Mouse (Mus musculus): ENCODE data around the gene Rnf113a2. TPM values are rescaled to one million over a fixed set of nuclear protein-coding genes. Genes with fewer than 3 reads are reported as not detected.

Gene Rnf113a2
- polyA plus RNA-seq, 1 experiment from 2014 or later = 21.0 TPM

- Histone ChIP-seq H3K9ac (no peak overlapping the region), H3K27ac (replicated peaks) (no peak overlapping the region), H3K27me3 (no peaks in the 10 kb centered on the region), H3K9me3 (no peaks in the 10 kb centered on the region), H3K4me1 (replicated peaks) (no peaks in the 10 kb centered on the region), H3K4me2 (no peak overlapping the region), H3K36me3 (no peaks in the 10 kb centered on the region), H3K4me3 (no peak overlapping the region)
- no peak for ATAC-seq (ENCODE audit: low FRiP score, low read depth)
- 90% methylated on average over 14 of the region's 14 CpGs for WGBS
Observed at GRCm38 (mm10) chr12:84396947-84397679, 19.9 kb upstream of the Rnf113a2 start.

GRCm38 (mm10) chr12:84397685-84398084 lies 19.3 kb upstream of the Rnf113a2 start:
- Histone ChIP-seq H3K9ac (no peak overlapping the region), H3K36me3 (no peaks in the 10 kb centered on the region), H3K4me2 (no peak overlapping the region), H3K4me3 (no peak overlapping the region), H3K27ac (replicated peaks) (no peak overlapping the region), H3K27me3 (no peaks in the 10 kb centered on the region), H3K9me3 (no peaks in the 10 kb centered on the region), H3K4me1 (replicated peaks) (no peaks in the 10 kb centered on the region)
- ATAC-seq (ENCODE audit: low FRiP score, low read depth) = no peak

- Histone ChIP-seq H3K9ac (no peak overlapping the region), H3K4me1 (replicated peaks) (no peaks in the 10 kb centered on the region), H3K4me2 (no peak overlapping the region), H3K9me3 (no peaks in the 10 kb centered on the region), H3K36me3 (no peaks in the 10 kb centered on the region), H3K4me3 (no peak overlapping the region), H3K27ac (replicated peaks) (no peak overlapping the region), H3K27me3 (no peaks in the 10 kb centered on the region)
- no peak for ATAC-seq (ENCODE audit: low FRiP score, low read depth)
- WGBS = 88% methylated on average over 5 of the region's 5 CpGs
Observed at GRCm38 (mm10) chr12:84398629-84399028, 18.4 kb upstream of the Rnf113a2 start.

GRCm38 (mm10) chr12:84399135-84399534 lies 17.9 kb upstream of the Rnf113a2 start:
- Histone ChIP-seq H3K9ac (no peak overlapping the region), H3K27me3 (no peaks in the 10 kb centered on the region), H3K36me3 (no peaks in the 10 kb centered on the region), H3K4me3 (no peak overlapping the region), H3K27ac (replicated peaks) (no peak overlapping the region), H3K9me3 (no peaks in the 10 kb centered on the region), H3K4me2 (no peak overlapping the region), H3K4me1 (replicated peaks) (no peaks in the 10 kb centered on the region)
- 83% methylated on average over 9 of the region's 9 CpGs for WGBS
- no peak for ATAC-seq (ENCODE audit: low FRiP score, low read depth)

- Histone ChIP-seq H3K9me3 (no peaks in the 10 kb centered on the region), H3K36me3 (no peaks in the 10 kb centered on the region), H3K27ac (replicated peaks) (no peak overlapping the region), H3K4me2 (no peak overlapping the region), H3K4me3 (no peak overlapping the region), H3K9ac (no peak overlapping the region), H3K27me3 (no peaks in the 10 kb centered on the region), H3K4me1 (replicated peaks) (no peaks in the 10 kb centered on the region)
- no peak for ATAC-seq (ENCODE audit: low FRiP score, low read depth)
- 86% methylated on average over 9 of the region's 9 CpGs for WGBS
Observed at GRCm38 (mm10) chr12:84399663-84400062, 17.3 kb upstream of the Rnf113a2 start.

GRCm38 (mm10) chr12:84400068-84400467 lies 16.9 kb upstream of the Rnf113a2 start:
- Histone ChIP-seq H3K27me3 (no peaks in the 10 kb centered on the region), H3K4me2 (no peak overlapping the region), H3K27ac (replicated peaks) (no peak overlapping the region), H3K4me1 (replicated peaks) (no peaks in the 10 kb centered on the region), H3K4me3 (no peak overlapping the region), H3K9me3 (no peaks in the 10 kb centered on the region), H3K9ac (no peak overlapping the region), H3K36me3 (no peaks in the 10 kb centered on the region)
- 80% methylated on average over 3 of the region's 3 CpGs for WGBS
- ATAC-seq (ENCODE audit: low FRiP score, low read depth) = no peak

- Histone ChIP-seq H3K9ac (no peak overlapping the region), H3K27ac (replicated peaks) (no peak overlapping the region), H3K4me2 (no peak overlapping the region), H3K4me3 (no peak overlapping the region), H3K9me3 (no peaks in the 10 kb centered on the region), H3K27me3 (no peaks in the 10 kb centered on the region), H3K36me3 (no peaks in the 10 kb centered on the region), H3K4me1 (replicated peaks) (no peaks in the 10 kb centered on the region)
- WGBS = 61% methylated on average over 3 of the region's 3 CpGs
- ATAC-seq (ENCODE audit: low FRiP score, low read depth) = no peak
Observed at GRCm38 (mm10) chr12:84400653-84401052, 16.3 kb upstream of the Rnf113a2 start.

- Histone ChIP-seq H3K27me3 (no peaks in the 10 kb centered on the region), H3K4me1 (replicated peaks) (peaks cover 4% of the 10 kb centered on the region), H3K36me3 (no peaks in the 10 kb centered on the region), H3K4me2 (no peak overlapping the region), H3K9ac (no peak overlapping the region), H3K27ac (replicated peaks) (no peak overlapping the region), H3K9me3 (no peaks in the 10 kb centered on the region), H3K4me3 (no peak overlapping the region)
- no peak for ATAC-seq (ENCODE audit: low FRiP score, low read depth)
- 85% methylated on average over 9 of the region's 9 CpGs for WGBS
Observed at GRCm38 (mm10) chr12:84402923-84403322, 14.1 kb upstream of the Rnf113a2 start.

- H3K36me3 ChIP-seq = no peaks in the 10 kb centered on the region
Observed at GRCm38 (mm10) chr12:84404541-84404940, 12.5 kb upstream of the Rnf113a2 start.

GRCm38 (mm10) chr12:84407259-84407658 lies 9.7 kb upstream of the Rnf113a2 start:
- Histone ChIP-seq H3K36me3 (no peaks in the 10 kb centered on the region), H3K9ac (no peak overlapping the region), H3K27me3 (no peaks in the 10 kb centered on the region), H3K27ac (replicated peaks) (no peak overlapping the region), H3K4me1 (replicated peaks) (peaks cover 11% of the 10 kb centered on the region), H3K9me3 (no peaks in the 10 kb centered on the region), H3K4me3 (no peak overlapping the region), H3K4me2 (no peak overlapping the region)
- ATAC-seq (ENCODE audit: low FRiP score, low read depth) = no peak
- 62% methylated on average over 4 of the region's 4 CpGs for WGBS

More at GRCm38 (mm10) chr12:84404541-84404940, 12.5 kb upstream of the Rnf113a2 start:
- Histone ChIP-seq H3K4me2 (no peak overlapping the region), H3K27ac (replicated peaks) (no peak overlapping the region), H3K4me1 (replicated peaks) (peaks cover 10% of the 10 kb centered on the region), H3K9me3 (no peaks in the 10 kb centered on the region), H3K4me3 (no peak overlapping the region), H3K27me3 (no peaks in the 10 kb centered on the region), H3K9ac (no peak overlapping the region)
- WGBS = 72% methylated on average over 6 of the region's 6 CpGs
- no peak for ATAC-seq (ENCODE audit: low FRiP score, low read depth)

- Histone ChIP-seq H3K4me3 (peak overlapping the region; percentile 72), H3K4me2 (peak overlapping the region; percentile 83), H3K9me3 (no peaks in the 10 kb centered on the region), H3K9ac (peak overlapping the region; percentile 77), H3K27ac (replicated peaks) (peak overlapping the region; percentile 92), H3K36me3 (no peaks in the 10 kb centered on the region), H3K27me3 (no peaks in the 10 kb centered on the region), H3K4me1 (replicated peaks) (peaks cover 11% of the 10 kb centered on the region)
- WGBS = 1% methylated on average over 44 of the region's 52 CpGs
- ATAC-seq (ENCODE audit: low FRiP score, low read depth) = peak; percentile 76
Observed at GRCm38 (mm10) chr12:84407874-84408818, 8.8 kb upstream of the Rnf113a2 start.

GRCm38 (mm10) chr12:84408819-84409507 lies 8.0 kb upstream of the Rnf113a2 start, which contains the start of the genes Entpd5 and Bbof1:
Gene Entpd5, minus strand, starts transcription at chr12:84409029.
Gene Bbof1, plus strand, starts transcription at chr12:84409071.
- Histone ChIP-seq H3K4me2 (peak within 1 kb of the TSS; percentile 83), H3K9me3 (no peaks in the 10 kb centered on the region), H3K4me1 (replicated peaks) (peaks cover 11% of the 10 kb centered on the region), H3K36me3 (no peaks in the 10 kb centered on the region), H3K9ac (peak within 1 kb of the TSS; percentile 77), H3K4me3 (peak within 1 kb of the TSS; percentile 72), H3K27ac (replicated peaks) (peak within 1 kb of the TSS; percentile 92), H3K27me3 (no peaks in the 10 kb centered on the region)
- ATAC-seq (ENCODE audit: low FRiP score, low read depth) = peak; percentile 95
- WGBS = 1% methylated on average over 58 of the region's 63 CpGs
